Mouse (Mus musculus) CD8-positive naive resting alpha-beta T cell, adult 2 months (primary cell): ENCODE measurements at regions not wholly inside any gene's neighbourhood (a gene's known extent, or its start where the extent isn't known, plus 50 kb on each side); places are given as distances from the start of the nearest gene placed in this dataset.

Source experiments
- DNase-seq, 2 experiments: peaks; one replicate each; pipeline ENCODE4 v3.0.0; 2022; ENCODE audit warnings: low read depth in 2 of 2, low spot score in 2 of 2

- peak in 1 of 2 experiments; percentile 18 for DNase-seq
Observed at GRCm38 (mm10) chr15:5414401-5414800, 170.4 kb upstream of the Ptger4 start.

- DNase-seq, result no peak
Observed at GRCm38 (mm10) chr15:5416031-5416430, 172.0 kb upstream of the Ptger4 start.

GRCm38 (mm10) chr15:5426641-5427040, 182.7 kb upstream of the Ptger4 start:
- DNase-seq, result no peak

- DNase-seq, result no peak
Observed at GRCm38 (mm10) chr15:5427319-5428048, 183.5 kb upstream of the Ptger4 start.

- DNase-seq, result no peak
Observed at GRCm38 (mm10) chr15:5432018-5432417, 188.0 kb upstream of the Ptger4 start.

GRCm38 (mm10) chr15:5437020-5437419, 193.0 kb upstream of the Ptger4 start:
- DNase-seq, result no peak

- no peak for DNase-seq
Observed at GRCm38 (mm10) chr15:5446040-5446755, 202.2 kb upstream of the Ptger4 start.

GRCm38 (mm10) chr15:5446756-5447314, 202.8 kb upstream of the Ptger4 start:
- no peak for DNase-seq

GRCm38 (mm10) chr15:5447707-5448496, 203.9 kb upstream of the Ptger4 start:
- DNase-seq, result no peak

- DNase-seq, result no peak
Observed at GRCm38 (mm10) chr15:5459083-5459482, 215.1 kb upstream of the Ptger4 start.

- DNase-seq, result no peak
Observed at GRCm38 (mm10) chr15:5459580-5459979, 215.6 kb upstream of the Ptger4 start.

- DNase-seq, result no peak
Observed at GRCm38 (mm10) chr15:5462651-5463050, 218.7 kb upstream of the Ptger4 start.

GRCm38 (mm10) chr15:5464732-5465131, 220.7 kb upstream of the Ptger4 start:
- DNase-seq, result no peak

GRCm38 (mm10) chr15:5468535-5469073, 224.6 kb upstream of the Ptger4 start:
- DNase-seq, result no peak

GRCm38 (mm10) chr15:5475389-5475995, 231.5 kb upstream of the Ptger4 start:
- no peak for DNase-seq

GRCm38 (mm10) chr15:5493286-5493685, 249.3 kb upstream of the Ptger4 start:
- no peak for DNase-seq

GRCm38 (mm10) chr15:5495187-5495849, 251.3 kb upstream of the Ptger4 start:
- DNase-seq, result no peak

GRCm38 (mm10) chr15:5495954-5496353, 252.0 kb upstream of the Ptger4 start:
- DNase-seq, result no peak

- DNase-seq, result no peak
Observed at GRCm38 (mm10) chr15:5504502-5504901, 260.5 kb upstream of the Ptger4 start.

- no peak for DNase-seq
Observed at GRCm38 (mm10) chr15:5506848-5507544, 263.0 kb upstream of the Ptger4 start.
